Mouse (Mus musculus) adipocyte (in vitro differentiated cells): ENCODE measurements around the gene Cdkal1.

Experiments
- DNase-seq: peaks from one replicate; pipeline ENCODE4 v3.0.0-alpha.2; 2016; ENCODE audit warnings: low spot score

The Cdkal1 gene

GRCm38 (mm10) chr13:29403217-29403616, 452.3 kb downstream of the Cdkal1 start:
- no peak for DNase-seq

- DNase-seq, result no peak
These were observed 452.9 kb downstream of the Cdkal1 start for GRCm38 (mm10) chr13:29402526-29403040.

GRCm38 (mm10) chr13:29399908-29400307, 455.6 kb downstream of the Cdkal1 start:
- DNase-seq, result no peak

GRCm38 (mm10) chr13:29398456-29398855, 457.0 kb downstream of the Cdkal1 start:
- peak; percentile 15 for DNase-seq

- no peak for DNase-seq
These were observed 459.8 kb downstream of the Cdkal1 start for GRCm38 (mm10) chr13:29395694-29396093.

GRCm38 (mm10) chr13:29390025-29390424, 465.4 kb downstream of the Cdkal1 start:
- no peak for DNase-seq

GRCm38 (mm10) chr13:29388918-29389317, 466.6 kb downstream of the Cdkal1 start:
- no peak for DNase-seq

- no peak for DNase-seq
These were observed 477.9 kb downstream of the Cdkal1 start for GRCm38 (mm10) chr13:29377572-29377971.

GRCm38 (mm10) chr13:29371916-29372315, 483.6 kb downstream of the Cdkal1 start:
- peak; percentile 46 for DNase-seq

- DNase-seq, result no peak
These were observed 484.1 kb downstream of the Cdkal1 start for GRCm38 (mm10) chr13:29371466-29371771.

GRCm38 (mm10) chr13:29370731-29371465, 484.6 kb downstream of the Cdkal1 start:
- DNase-seq, result no peak

- peak; percentile 19 for DNase-seq
These were observed 486.7 kb downstream of the Cdkal1 start for GRCm38 (mm10) chr13:29368806-29369205.

- DNase-seq, result no peak
These were observed 490.4 kb downstream of the Cdkal1 start for GRCm38 (mm10) chr13:29364901-29365625.

- no peak for DNase-seq
These were observed 491.5 kb downstream of the Cdkal1 start for GRCm38 (mm10) chr13:29364009-29364408.

- peak; percentile 62 for DNase-seq
These were observed 493.6 kb downstream of the Cdkal1 start for GRCm38 (mm10) chr13:29361842-29362241.

- DNase-seq, result no peak
These were observed 494.6 kb downstream of the Cdkal1 start for GRCm38 (mm10) chr13:29360899-29361298.

GRCm38 (mm10) chr13:29359341-29359740, 496.1 kb downstream of the Cdkal1 start:
- DNase-seq, result no peak

GRCm38 (mm10) chr13:29357483-29357882, 498.0 kb downstream of the Cdkal1 start:
- DNase-seq, result no peak

GRCm38 (mm10) chr13:29356158-29356485, 499.4 kb downstream of the Cdkal1 start:
- DNase-seq, result no peak

- no peak for DNase-seq
These were observed 499.9 kb downstream of the Cdkal1 start for GRCm38 (mm10) chr13:29355484-29356157.

GRCm38 (mm10) chr13:29354943-29355342, 500.5 kb downstream of the Cdkal1 start:
- no peak for DNase-seq

GRCm38 (mm10) chr13:29353888-29354415, 501.5 kb downstream of the Cdkal1 start:
- DNase-seq, result no peak
